Mouse (Mus musculus) neural tube, embryonic 14.5 days (tissue): ENCODE data around the gene Phc2. TPM values are rescaled to one million over a fixed set of nuclear protein-coding genes. Genes with fewer than 3 reads are reported as not detected.

Experiments used
- ATAC-seq: fragments of 200-750 bp; cut with Nextera tagmentation; 2 replicates; pipeline ENCODE4 v1.8.0; 2017; ENCODE audit warnings: low read depth, mild to moderate bottlenecking, moderate TSS enrichment, moderate library complexity
- H3K27ac ChIP-seq: fragments of 300-500 bp; sonication (generic); 2 replicates; pipeline ENCODE4 v1.5.1; 2014; ENCODE audit warnings: low read depth, mild to moderate bottlenecking, control low read depth, low read length, moderate library complexity, mixed read lengths
- H3K27me3 ChIP-seq: fragments of 300-500 bp; sonication (generic); 2 replicates; pipeline ENCODE4 v1.6.1; 2014; ENCODE audit warnings: low read length; ENCODE audit not compliant: control insufficient read depth, insufficient read depth
- H3K36me3 ChIP-seq: fragments of 300-500 bp; sonication (generic); 2 replicates; pipeline ENCODE4 v1.6.1; 2014; ENCODE audit warnings: low read length, mixed read lengths; ENCODE audit not compliant: control insufficient read depth, insufficient read depth
- H3K4me1 ChIP-seq: fragments of 300-500 bp; sonication (generic); 2 replicates; pipeline ENCODE4 v1.6.1; 2014; ENCODE audit warnings: low read length; ENCODE audit not compliant: control insufficient read depth, insufficient read depth
- H3K4me2 ChIP-seq: fragments of 300-500 bp; sonication (generic); 2 replicates; pipeline ENCODE4 v1.6.1; 2014; ENCODE audit warnings: mild to moderate bottlenecking, low read depth, low read length, control low read depth
- H3K4me3 ChIP-seq: fragments of 300-500 bp; sonication (generic); 2 replicates; pipeline ENCODE4 v1.5.1; 2014; ENCODE audit warnings: low read depth, low read length, control low read depth, mixed read lengths
- H3K9ac ChIP-seq: fragments of 300-500 bp; sonication (generic); replicated peaks from 2 replicates; pipeline ENCODE4 v1.6.1; 2014; ENCODE audit warnings: low read depth, mild to moderate bottlenecking, control low read depth, low read length, mixed read lengths
- H3K9me3 ChIP-seq: fragments of 300-500 bp; sonication (generic); 2 replicates; pipeline ENCODE4 v1.6.1; 2016; ENCODE audit warnings: low read length; ENCODE audit not compliant: control insufficient read depth
- WGBS: fragments of 180-500 bp; shearing (Covaris S2); extraction: QIAGEN DNeasy Blood & Tissue Kit; methylation state at CpG from one replicate; pipeline ENCODE4 v1.1.7; 2014; 5-methylcytosine and 5-hydroxymethylcytosine counted together
- polyA plus RNA-seq: library from polyadenylated mRNA; unstranded; fragments of >200 nt; fragmentation: Nextera tagmentation; extraction: Ambion mirVana; gene quantifications from 2 replicates; pipeline ENCODE4 v1.2.1, GENCODE M21; 2014

Gene Phc2
- polyA plus RNA-seq, 1 experiment from 2014 or later = 31.9 TPM

DNA sequence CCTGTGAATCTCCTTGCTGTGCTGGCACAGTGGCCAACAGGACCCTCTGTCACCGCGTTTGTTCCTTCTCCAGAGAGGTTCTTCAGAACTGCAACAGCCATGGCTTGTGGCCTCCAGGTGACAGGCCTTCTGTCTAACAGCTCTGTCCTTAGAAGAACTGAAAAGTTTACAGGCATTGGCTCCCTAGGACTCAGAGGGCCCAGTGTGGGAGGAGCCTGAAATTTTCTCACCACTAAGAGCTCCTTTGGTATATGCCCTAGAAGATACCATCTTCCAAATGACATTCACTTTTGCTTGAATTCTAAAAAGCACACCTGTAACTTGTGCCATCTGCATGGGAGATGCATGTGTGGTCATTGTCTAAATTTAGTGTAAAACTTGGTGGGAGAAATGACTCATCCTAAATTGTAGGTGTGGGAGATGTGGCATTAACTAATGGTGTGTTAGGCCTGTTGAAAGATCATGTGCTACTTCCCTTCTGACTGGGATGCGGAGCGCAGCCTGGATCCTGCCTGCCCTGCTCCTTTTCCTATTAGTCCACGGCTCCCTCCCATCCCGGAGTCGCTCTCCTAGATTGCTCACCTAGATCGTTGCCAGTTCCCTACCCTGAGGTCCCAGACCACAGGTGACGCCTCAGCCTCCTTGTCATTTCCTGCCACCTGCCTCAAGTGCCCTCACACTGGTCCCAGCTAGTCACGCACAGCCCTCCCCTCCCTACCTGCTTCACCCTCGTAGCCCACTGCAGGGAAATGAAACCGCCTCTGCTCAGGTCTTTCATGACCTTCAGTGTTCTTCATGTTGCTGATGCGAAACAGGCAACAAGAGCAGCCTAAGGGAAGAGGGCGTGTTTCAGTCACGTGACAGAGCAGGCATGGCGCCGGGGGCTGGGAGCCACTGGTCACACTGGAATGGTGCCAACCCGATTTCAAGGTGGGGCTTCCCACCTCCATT lies 80.5 kb downstream of the Phc2 start:
- H3K9me3 ChIP-seq = no peaks in the 10 kb centered on the region
- no peak for ATAC-seq
- peaks cover 73% of the 10 kb centered on the region for H3K4me1 ChIP-seq
- peaks cover 3% of the 10 kb centered on the region; the same call in 1 of the 2 replicates for H3K36me3 ChIP-seq
- H3K4me2 ChIP-seq = peak overlapping the region; percentile 23; the same call in 1 of the 2 replicates
- no peak overlapping the region for H3K4me3 ChIP-seq
- 72% methylated on average over 18 of the region's 18 CpGs for WGBS
- H3K27me3 ChIP-seq = no peaks in the 10 kb centered on the region
- H3K27ac ChIP-seq = no peak overlapping the region; the same call in none of the 2 replicates
- H3K9ac ChIP-seq = 0 out of 2 replicates have a peak overlapping the region, but pooled peaks have one; percentile 39

DNA sequence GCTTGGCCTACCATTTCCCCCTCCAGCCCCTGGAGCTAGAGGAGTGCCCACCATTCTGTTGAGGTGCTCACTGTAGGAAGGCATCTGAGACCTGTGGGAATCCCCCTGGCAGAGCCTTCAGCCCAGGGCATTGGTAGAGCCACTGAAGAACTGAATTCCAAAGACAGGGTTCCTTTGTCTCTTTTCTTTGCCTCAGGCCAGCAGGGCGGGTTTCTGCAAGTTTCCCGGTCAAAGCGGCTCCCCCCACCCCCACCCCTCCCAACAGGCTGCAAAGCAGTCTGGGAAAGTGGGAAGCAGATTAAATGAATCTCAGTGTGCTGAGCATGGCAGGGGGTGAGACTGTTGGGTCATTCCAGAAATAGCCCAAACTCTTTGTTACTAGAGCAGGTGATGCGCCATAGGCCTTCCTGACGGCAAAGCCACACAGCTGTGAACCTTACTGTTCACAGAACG lies 82.7 kb downstream of the Phc2 start:
- H3K9ac ChIP-seq = no peak overlapping the region; the same call in 1 of the 2 replicates

DNA sequence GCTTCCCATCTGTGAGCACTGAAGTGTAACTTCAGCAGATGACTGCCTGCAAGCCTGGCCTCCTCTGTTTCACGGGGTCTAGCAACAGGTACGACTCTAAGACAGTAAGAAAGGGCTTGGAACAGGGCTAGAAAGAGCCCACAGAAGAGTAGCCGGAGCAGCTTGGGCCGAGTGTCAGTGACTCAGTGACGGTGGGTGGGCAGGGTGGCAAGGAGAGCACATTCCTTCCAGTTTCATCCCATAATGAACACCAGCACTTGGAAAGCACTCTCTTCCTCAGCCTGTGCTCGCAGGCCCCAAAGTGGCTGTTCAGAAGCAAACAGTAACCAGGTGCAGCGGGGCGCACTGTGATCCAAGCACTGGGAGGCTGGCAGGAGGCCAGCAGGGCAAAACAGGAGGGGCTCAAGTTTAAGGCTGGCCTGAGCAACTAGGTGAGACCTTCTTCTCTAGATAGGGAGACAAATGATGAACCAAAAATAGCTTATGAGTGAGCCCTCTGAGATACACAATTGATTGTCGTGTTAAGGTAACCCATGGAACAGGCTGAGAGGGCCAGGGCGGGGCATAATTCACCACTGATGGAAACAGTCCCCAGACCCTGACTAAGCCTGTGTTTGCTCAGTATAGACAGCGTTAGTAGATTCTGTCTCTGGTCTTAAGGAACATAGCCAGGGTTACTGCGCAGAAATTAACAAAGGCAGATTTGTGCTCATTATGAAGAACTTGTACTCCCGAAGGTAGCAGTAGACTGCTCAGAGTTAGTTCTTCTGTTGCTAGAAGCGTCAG lies 83.5 kb downstream of the Phc2 start:
- no peaks in the 10 kb centered on the region for H3K27me3 ChIP-seq
- peak overlapping the region; percentile 6; the same call in 1 of the 2 replicates for H3K4me2 ChIP-seq
- peaks cover 56% of the 10 kb centered on the region for H3K4me1 ChIP-seq
- ATAC-seq = no peak
- H3K27ac ChIP-seq = peak overlapping the region; percentile 64; the same call in 1 of the 2 replicates
- no peak overlapping the region for H3K9ac ChIP-seq
- H3K36me3 ChIP-seq = no peaks in the 10 kb centered on the region
- H3K9me3 ChIP-seq = no peaks in the 10 kb centered on the region
- WGBS = 61% methylated on average over 14 of the region's 14 CpGs
- H3K4me3 ChIP-seq = no peak overlapping the region

More for the DNA sequence above, 82.7 kb downstream of the Phc2 start:
- 11% methylated on average over 6 of the region's 6 CpGs for WGBS
- no peak overlapping the region for H3K4me3 ChIP-seq
- peaks cover 60% of the 10 kb centered on the region for H3K4me1 ChIP-seq
- H3K27me3 ChIP-seq = no peaks in the 10 kb centered on the region
- H3K27ac ChIP-seq = peak overlapping the region; percentile 64
- H3K9me3 ChIP-seq = no peaks in the 10 kb centered on the region
- no peaks in the 10 kb centered on the region for H3K36me3 ChIP-seq
- ATAC-seq = no peak; the same call in 1 of the 2 replicates
- peak overlapping the region; percentile 23; the same call in 1 of the 2 replicates for H3K4me2 ChIP-seq

DNA sequence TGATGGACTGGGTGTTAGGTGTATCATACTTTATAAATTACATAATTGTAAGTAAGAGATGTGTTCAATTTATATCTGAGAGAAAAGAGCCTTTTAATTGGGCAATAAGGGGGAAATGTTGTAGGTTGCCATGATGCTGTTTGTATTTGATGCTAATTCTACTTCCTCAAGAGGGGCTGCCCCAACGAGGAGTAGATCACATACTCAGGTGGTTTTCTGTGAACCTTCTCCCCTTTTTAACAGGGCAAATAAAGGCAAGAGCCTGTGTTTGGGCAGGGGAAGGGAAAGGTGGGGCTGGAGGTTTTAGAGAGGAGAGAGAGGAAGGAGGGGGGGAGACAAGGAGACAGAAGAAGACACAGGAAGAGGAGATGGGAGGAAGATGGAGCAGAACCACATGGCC lies 86.4 kb downstream of the Phc2 start:
- ATAC-seq = no peak
- Histone ChIP-seq H3K4me2 (no peak overlapping the region), H3K27me3 (no peaks in the 10 kb centered on the region), H3K9ac (no peak overlapping the region), H3K27ac (no peak overlapping the region), H3K4me1 (peaks cover 28% of the 10 kb centered on the region), H3K4me3 (no peak overlapping the region), H3K36me3 (peaks cover 27% of the 10 kb centered on the region), H3K9me3 (no peaks in the 10 kb centered on the region)
- WGBS = 64% methylated on average over 1 of the region's 1 CpGs

DNA sequence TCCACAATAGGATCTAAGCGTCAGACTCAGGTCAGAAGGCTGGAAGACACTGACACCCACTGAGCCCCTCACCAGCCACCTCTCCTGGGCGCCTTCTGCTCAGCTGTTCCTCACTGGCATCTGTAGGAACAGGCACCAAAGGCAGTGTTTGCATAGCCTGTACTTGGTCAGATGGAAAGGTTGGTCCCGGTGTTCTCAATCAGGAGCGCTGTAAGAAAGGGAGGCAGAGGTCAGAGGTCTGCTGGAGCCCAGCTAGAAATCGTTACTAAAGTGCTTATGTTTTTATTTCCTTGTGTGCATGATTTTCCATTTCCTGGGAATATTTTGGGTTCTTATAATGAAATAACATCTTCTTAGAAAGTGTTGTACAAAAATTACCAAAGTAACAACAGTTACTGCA lies 87.4 kb downstream of the Phc2 start:
- H3K36me3 ChIP-seq = peaks cover 37% of the 10 kb centered on the region
- H3K9ac ChIP-seq = no peak overlapping the region
- no peak for ATAC-seq
- H3K27me3 ChIP-seq = no peaks in the 10 kb centered on the region
- 59% methylated on average over 5 of the region's 5 CpGs for WGBS
- H3K9me3 ChIP-seq = no peaks in the 10 kb centered on the region
- H3K4me2 ChIP-seq = no peak overlapping the region
- H3K4me3 ChIP-seq = no peak overlapping the region
- H3K27ac ChIP-seq = no peak overlapping the region
- H3K4me1 ChIP-seq = peaks cover 17% of the 10 kb centered on the region

DNA sequence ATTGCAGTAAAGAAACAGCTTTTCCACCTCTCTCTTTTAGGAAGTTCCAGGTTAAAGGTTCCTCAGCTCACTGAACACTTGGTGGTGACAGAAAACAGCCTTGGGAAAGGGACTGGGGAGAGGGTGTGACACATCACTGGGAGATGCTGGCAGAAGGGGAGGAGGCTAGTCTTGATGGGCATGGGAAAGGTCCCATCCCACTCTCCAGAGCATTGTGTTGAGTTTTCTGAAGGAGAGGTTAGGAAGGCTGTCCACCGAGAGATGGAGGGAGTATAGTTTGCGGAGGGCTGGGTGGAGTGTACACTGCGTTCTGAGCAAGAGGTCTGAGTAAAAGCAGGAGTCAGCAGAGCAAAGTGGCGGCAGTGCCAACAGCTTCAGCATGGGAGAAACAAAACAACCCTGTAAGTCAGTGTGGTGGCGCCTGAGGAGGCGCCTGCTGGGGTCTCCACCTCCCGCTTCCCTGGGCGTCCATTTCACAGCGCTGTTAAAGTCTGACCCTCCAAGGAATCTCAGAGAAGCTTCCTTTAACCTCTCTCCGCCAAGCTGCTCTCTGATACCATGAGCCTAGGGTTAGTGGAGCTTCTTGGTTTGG lies 88.0 kb downstream of the Phc2 start:
- 51% methylated on average over 10 of the region's 10 CpGs for WGBS
- Histone ChIP-seq H3K9me3 (no peaks in the 10 kb centered on the region), H3K4me1 (peaks cover 12% of the 10 kb centered on the region), H3K36me3 (peaks cover 43% of the 10 kb centered on the region), H3K4me2 (no peak overlapping the region), H3K27ac (no peak overlapping the region), H3K27me3 (no peaks in the 10 kb centered on the region), H3K4me3 (no peak overlapping the region), H3K9ac (no peak overlapping the region)
- ATAC-seq = no peak

DNA sequence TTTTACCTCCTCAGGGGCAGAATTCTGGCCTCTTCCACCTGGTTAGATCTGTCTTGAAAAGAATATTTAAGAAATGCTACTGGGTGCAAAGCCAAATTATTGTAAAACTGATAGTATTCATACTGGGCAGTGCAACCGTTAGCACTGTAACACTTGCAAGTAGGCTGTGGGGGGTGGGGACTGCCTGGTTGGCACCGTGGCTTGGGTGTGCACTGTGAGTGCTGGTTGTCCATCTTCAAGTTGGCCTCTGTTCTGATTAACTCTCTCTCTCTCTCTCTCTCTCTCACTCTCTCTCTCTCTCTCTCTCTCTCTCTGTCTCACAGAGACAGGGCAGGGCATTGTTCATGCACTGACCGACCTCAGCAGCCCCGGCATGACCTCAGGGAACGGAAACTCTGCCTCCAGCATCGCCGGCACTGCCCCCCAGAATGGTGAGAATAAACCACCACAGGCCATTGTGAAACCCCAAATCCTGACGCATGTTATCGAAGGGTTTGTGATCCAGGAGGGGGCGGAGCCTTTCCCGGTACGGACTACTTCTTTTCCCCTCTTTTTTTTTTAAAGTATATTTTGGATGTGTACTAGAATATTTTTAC lies 88.6 kb downstream of the Phc2 start:
- Histone ChIP-seq H3K4me2 (no peak overlapping the region), H3K4me1 (peaks cover 7% of the 10 kb centered on the region), H3K27me3 (no peaks in the 10 kb centered on the region), H3K36me3 (peaks cover 49% of the 10 kb centered on the region), H3K9ac (no peak overlapping the region), H3K9me3 (no peaks in the 10 kb centered on the region), H3K27ac (no peak overlapping the region), H3K4me3 (no peak overlapping the region)
- ATAC-seq = no peak
- 73% methylated on average over 12 of the region's 12 CpGs for WGBS

DNA sequence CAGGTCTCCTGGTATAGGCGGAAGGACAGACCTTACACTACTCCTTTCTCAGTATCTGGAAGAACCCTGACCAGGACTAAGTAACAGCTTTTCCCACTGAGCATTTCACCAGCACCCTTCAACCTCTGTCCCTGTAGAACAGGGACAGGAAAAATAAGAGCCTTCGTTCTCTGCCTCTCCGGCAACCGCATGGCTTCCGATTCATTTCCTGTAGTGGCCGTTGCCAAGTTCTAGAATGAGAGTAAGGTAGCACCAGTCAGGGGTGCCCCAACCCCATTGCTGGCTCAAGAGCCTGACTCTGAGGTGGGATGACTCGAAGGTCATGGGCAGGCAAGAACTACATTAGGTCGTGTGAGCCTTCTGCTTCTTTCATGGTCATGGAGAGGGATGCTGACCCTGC lies 90.7 kb downstream of the Phc2 start:
- Histone ChIP-seq H3K4me2 (no peak overlapping the region), H3K27ac (no peak overlapping the region), H3K9me3 (no peaks in the 10 kb centered on the region), H3K4me3 (no peak overlapping the region), H3K4me1 (peaks cover 3% of the 10 kb centered on the region; the same call in 1 of the 2 replicates), H3K27me3 (no peaks in the 10 kb centered on the region), H3K9ac (no peak overlapping the region), H3K36me3 (peaks cover 70% of the 10 kb centered on the region)
- WGBS = 93% methylated on average over 8 of the region's 8 CpGs
- no peak for ATAC-seq
